Mouse (Mus musculus) embryonic facial prominence, embryonic 11.5 days (tissue): ENCODE results near the gene Fancf. TPM values are rescaled to one million over a fixed set of nuclear protein-coding genes. Genes with fewer than 3 reads are reported as not detected.

Source experiments
- ATAC-seq: fragments of 200-750 bp; cut with Nextera tagmentation; replicated peaks from 2 replicates; pipeline ENCODE4 v1.8.0; 2017; ENCODE audit warnings: low read depth; ENCODE audit not compliant: insufficient number of reproducible peaks, low FRiP score, low TSS enrichment
- DNase-seq: peaks from one replicate; pipeline ENCODE4 v3.0.0-alpha.2; 2015; ENCODE audit warnings: low spot score
- H3K27ac ChIP-seq: fragments of 300-500 bp; sonication (generic); replicated peaks from 2 replicates; pipeline ENCODE4 v1.5.1; 2014; ENCODE audit warnings: mild to moderate bottlenecking, low read depth, low read length, control low read depth
- H3K27me3 ChIP-seq: fragments of 300-500 bp; sonication (generic); 2 replicates; pipeline ENCODE4 v1.6.1; 2014; ENCODE audit warnings: mild to moderate bottlenecking, low read length, moderate library complexity, mixed read lengths; ENCODE audit not compliant: control insufficient read depth, insufficient read depth
- H3K36me3 ChIP-seq: fragments of 300-500 bp; sonication (generic); replicated peaks from 2 replicates; pipeline ENCODE4 v1.6.1; 2014; ENCODE audit warnings: low read depth, mild to moderate bottlenecking, low read length, moderate library complexity, mixed read lengths; ENCODE audit not compliant: control insufficient read depth, insufficient read depth
- H3K4me1 ChIP-seq: fragments of 300-500 bp; sonication (generic); 2 replicates; pipeline ENCODE4 v1.6.1; 2014; ENCODE audit warnings: low read length, mixed read lengths; ENCODE audit not compliant: control insufficient read depth, insufficient read depth
- H3K4me2 ChIP-seq: fragments of 300-500 bp; sonication (generic); 2 replicates; pipeline ENCODE4 v1.6.1; 2014; ENCODE audit warnings: low read depth, mild to moderate bottlenecking, control low read depth, low read length, moderate library complexity
- H3K4me3 ChIP-seq: fragments of 300-500 bp; sonication (generic); 2 replicates; pipeline ENCODE4 v1.5.1; 2014; ENCODE audit warnings: low read depth, low read length, control low read depth
- H3K9ac ChIP-seq: fragments of 300-500 bp; sonication (generic); replicated peaks from 2 replicates; pipeline ENCODE4 v1.6.1; 2014; ENCODE audit warnings: mild to moderate bottlenecking, control low read depth, low read length
- H3K9me3 ChIP-seq: fragments of 300-500 bp; sonication (generic); replicated peaks from 2 replicates; pipeline ENCODE4 v1.6.1; 2016; ENCODE audit warnings: mild to moderate bottlenecking, low read length, inconsistent platforms, mixed read lengths; ENCODE audit not compliant: control insufficient read depth
- WGBS: fragments of 180-500 bp; shearing (Covaris S2); extraction: QIAGEN DNeasy Blood & Tissue Kit; methylation state at CpG from one replicate; pipeline ENCODE4 v1.1.7; 2014; 5-methylcytosine and 5-hydroxymethylcytosine counted together
- polyA plus RNA-seq: library from polyadenylated mRNA; unstranded; fragments of >200 nt; fragmentation: Nextera tagmentation; extraction: Ambion mirVana; gene quantifications from 2 replicates; pipeline ENCODE4 v1.2.1, GENCODE M21; 2014

The Fancf gene
- polyA plus RNA-seq, 1 experiment from 2014 or later: 16.8 TPM

- no peak for DNase-seq
- 82% methylated on average over 7 of the region's 7 CpGs for WGBS
- Histone ChIP-seq H3K27ac (no peak overlapping the region), H3K4me1 (no peaks in the 10 kb centered on the region), H3K4me3 (no peak overlapping the region), H3K9me3 (no peaks in the 10 kb centered on the region), H3K4me2 (no peak overlapping the region), H3K9ac (no peak overlapping the region), H3K27me3 (no peaks in the 10 kb centered on the region), H3K36me3 (no peaks in the 10 kb centered on the region)
- no peak for ATAC-seq
Measured at GRCm38 (mm10) chr7:51823562-51824338, 38.3 kb downstream of the Fancf start.

GRCm38 (mm10) chr7:51821467-51821866 is 40.6 kb downstream of the Fancf start:
- H3K9me3 ChIP-seq: no peaks in the 10 kb centered on the region
- no peak for ATAC-seq

GRCm38 (mm10) chr7:51819891-51820290 is 42.2 kb downstream of the Fancf start:
- Histone ChIP-seq H3K4me3 (no peak overlapping the region), H3K9ac (no peak overlapping the region), H3K9me3 (no peaks in the 10 kb centered on the region), H3K36me3 (no peaks in the 10 kb centered on the region), H3K4me2 (no peak overlapping the region), H3K27ac (no peak overlapping the region), H3K4me1 (no peaks in the 10 kb centered on the region), H3K27me3 (no peaks in the 10 kb centered on the region)
- DNase-seq (no peak), ATAC-seq (no peak)
- 75% methylated on average over 1 of the region's 1 CpGs for WGBS

More at GRCm38 (mm10) chr7:51821467-51821866, 40.6 kb downstream of the Fancf start:
- no peak overlapping the region for H3K27ac ChIP-seq
- DNase-seq: no peak
- 76% methylated on average over 2 of the region's 2 CpGs for WGBS
- no peaks in the 10 kb centered on the region for H3K36me3 ChIP-seq
- no peaks in the 10 kb centered on the region for H3K4me1 ChIP-seq
- H3K9ac ChIP-seq: no peak overlapping the region
- H3K4me2 ChIP-seq: no peak overlapping the region
- H3K4me3 ChIP-seq: no peak overlapping the region
- H3K27me3 ChIP-seq: no peaks in the 10 kb centered on the region

GRCm38 (mm10) chr7:51818251-51818974 is 43.7 kb downstream of the Fancf start:
- Histone ChIP-seq H3K27ac (no peak overlapping the region), H3K4me3 (no peak overlapping the region), H3K9me3 (no peaks in the 10 kb centered on the region), H3K27me3 (no peaks in the 10 kb centered on the region), H3K36me3 (no peaks in the 10 kb centered on the region), H3K4me2 (no peak overlapping the region), H3K9ac (no peak overlapping the region), H3K4me1 (no peaks in the 10 kb centered on the region)
- WGBS: 72% methylated on average over 3 of the region's 3 CpGs
- ATAC-seq (no peak), DNase-seq (no peak)

GRCm38 (mm10) chr7:51816283-51816839 is 45.7 kb downstream of the Fancf start:
- Histone ChIP-seq H3K9ac (no peak overlapping the region), H3K27me3 (no peaks in the 10 kb centered on the region), H3K4me3 (no peak overlapping the region), H3K4me1 (no peaks in the 10 kb centered on the region), H3K36me3 (no peaks in the 10 kb centered on the region), H3K4me2 (no peak overlapping the region), H3K9me3 (no peaks in the 10 kb centered on the region), H3K27ac (no peak overlapping the region)
- DNase-seq (no peak), ATAC-seq (no peak)
- 62% methylated on average over 3 of the region's 3 CpGs for WGBS

- 54% methylated on average over 4 of the region's 4 CpGs for WGBS
- Histone ChIP-seq H3K36me3 (no peaks in the 10 kb centered on the region), H3K27me3 (no peaks in the 10 kb centered on the region), H3K4me2 (no peak overlapping the region), H3K4me1 (no peaks in the 10 kb centered on the region), H3K9ac (no peak overlapping the region), H3K27ac (no peak overlapping the region), H3K4me3 (no peak overlapping the region), H3K9me3 (no peaks in the 10 kb centered on the region)
- ATAC-seq (no peak), DNase-seq (peak; percentile 37)
Measured at GRCm38 (mm10) chr7:51815473-51816282, 46.4 kb downstream of the Fancf start.
